Mouse (Mus musculus) cortical plate, adult 2 months (tissue): ENCODE data around the gene Nbea. TPM values are rescaled to one million over a fixed set of nuclear protein-coding genes. Genes with fewer than 3 reads are reported as not detected.
"Not testable (repeated sequence)": the region's sequence is repeated elsewhere in the genome, so short reads cannot be mapped to it uniquely, and the experiment has no call there.

Source experiments
- H3K27ac ChIP-seq: fragments of 200-500 bp; 2 replicates; pipeline ENCODE4 v1.5.1; 2012; ENCODE audit warnings: low read length, control low read depth, inconsistent platforms; ENCODE audit not compliant: insufficient read depth
- H3K4me1 ChIP-seq: fragments of 200-500 bp; 2 replicates; pipeline ENCODE4 v1.6.1; 2011; ENCODE audit warnings: low read length; ENCODE audit not compliant: control insufficient read depth, insufficient read depth
- H3K4me3 ChIP-seq: fragments of 200-500 bp; 2 replicates; pipeline ENCODE4 v1.5.1; 2011; ENCODE audit warnings: mild to moderate bottlenecking, low read length, control low read depth; ENCODE audit not compliant: insufficient read depth
- CTCF ChIP-seq: fragments of 200-500 bp; IDR thresholded peaks from 2 replicates; pipeline ENCODE4 v1.5.1; 2011; ENCODE audit warnings: mild to moderate bottlenecking, control low read depth, low read length; ENCODE audit not compliant: insufficient read depth; ENCODE audit errors: extremely low read depth
- POLR2A ChIP-seq: fragments of 200-500 bp; IDR thresholded peaks from 2 replicates; pipeline ENCODE4 v1.6.1; 2011; ENCODE audit warnings: mild to moderate bottlenecking, low read length, control low read depth; ENCODE audit not compliant: insufficient read depth; ENCODE audit errors: extremely low read depth
- polyA plus RNA-seq: library from polyadenylated mRNA; depleted of rRNA; stranded (reverse); fragments of >200 nt; gene quantifications from 2 replicates; pipeline ENCODE4 v1.2.3, GENCODE M21; 2012

The Nbea gene
- polyA plus RNA-seq, 1 experiment: 115 TPM

DNA sequence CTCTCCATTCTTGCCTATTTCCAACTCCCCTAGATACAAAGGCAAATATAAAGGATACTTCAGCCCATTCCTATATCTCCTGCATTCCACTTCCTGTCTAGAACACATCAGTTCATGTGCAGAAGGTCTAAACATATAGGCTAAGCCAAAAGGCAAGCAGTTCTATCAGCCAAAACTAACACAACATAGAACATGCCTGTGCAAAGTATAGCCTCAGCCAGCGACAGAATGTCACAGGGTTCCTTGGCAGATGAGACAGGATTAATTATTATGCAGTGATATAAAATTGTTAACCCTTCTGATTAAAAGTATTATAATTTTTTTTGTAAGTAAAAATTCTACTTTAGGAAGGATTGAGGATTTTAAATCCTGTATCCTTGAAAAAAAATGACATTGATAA lies 140.4 kb downstream of the Nbea start:
- Histone ChIP-seq H3K4me3 (no peak overlapping the region), H3K4me1 (no peaks in the 10 kb centered on the region), H3K27ac (no peak overlapping the region)
- TF ChIP-seq CTCF (no peak), POLR2A (no peak)

- no peak overlapping the region for H3K27ac ChIP-seq
- H3K4me3 ChIP-seq: no peak overlapping the region
- no peaks in the 10 kb centered on the region for H3K4me1 ChIP-seq
- TF ChIP-seq POLR2A: no peak
- TF ChIP-seq CTCF: no peak
Observed at GRCm38 (mm10) chr3:56039494-56039893, 144.0 kb downstream of the Nbea start.

- H3K4me3 ChIP-seq: no peak overlapping the region
- H3K27ac ChIP-seq: no peak overlapping the region
- no peaks in the 10 kb centered on the region for H3K4me1 ChIP-seq
- no peak for TF ChIP-seq CTCF
- TF ChIP-seq POLR2A: no peak
Observed at GRCm38 (mm10) chr3:56034596-56034995, 148.9 kb downstream of the Nbea start.

DNA sequence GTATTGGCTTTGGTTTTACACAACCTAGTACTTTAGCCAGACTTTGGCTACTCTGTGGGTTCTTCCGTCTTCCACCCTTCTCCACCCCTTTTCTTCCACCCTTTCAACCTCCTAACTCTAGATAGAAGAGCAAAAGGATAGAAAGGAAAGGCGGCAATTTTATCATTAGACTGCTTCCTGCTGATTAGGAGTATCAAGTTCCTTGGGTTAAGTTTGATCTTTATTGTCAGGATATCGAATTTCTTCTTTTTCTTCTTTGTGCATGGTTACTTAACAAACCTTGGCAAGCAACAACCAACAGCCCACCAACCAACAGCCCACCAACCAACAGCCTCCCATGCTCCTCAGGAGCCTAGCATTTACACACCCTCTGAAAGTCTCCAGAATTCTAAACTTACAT lies 165.0 kb downstream of the Nbea start:
- Histone ChIP-seq H3K4me1 (no peaks in the 10 kb centered on the region), H3K27ac (no peak overlapping the region), H3K4me3 (no peak overlapping the region)
- no peak for TF ChIP-seq POLR2A
- no peak for TF ChIP-seq CTCF

DNA sequence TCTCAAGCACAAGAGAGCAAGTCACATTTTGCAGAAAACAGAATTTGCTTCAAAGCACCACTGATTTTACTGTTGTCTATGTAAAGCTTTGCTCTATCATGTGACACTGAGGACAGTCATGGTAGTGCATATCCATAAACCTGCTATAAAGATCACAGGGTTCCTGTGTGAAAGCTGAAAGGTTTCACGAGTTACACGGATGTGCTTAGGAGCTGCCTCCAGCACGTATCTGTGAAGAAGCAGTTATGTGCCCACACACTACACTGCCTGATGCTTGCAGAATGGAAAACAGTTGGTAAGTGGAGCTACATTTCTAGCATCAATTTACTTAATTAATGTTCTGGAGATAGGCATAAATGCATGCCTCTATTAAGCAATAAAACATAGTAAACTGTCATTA lies 172.4 kb downstream of the Nbea start:
- no peak overlapping the region for H3K27ac ChIP-seq

DNA sequence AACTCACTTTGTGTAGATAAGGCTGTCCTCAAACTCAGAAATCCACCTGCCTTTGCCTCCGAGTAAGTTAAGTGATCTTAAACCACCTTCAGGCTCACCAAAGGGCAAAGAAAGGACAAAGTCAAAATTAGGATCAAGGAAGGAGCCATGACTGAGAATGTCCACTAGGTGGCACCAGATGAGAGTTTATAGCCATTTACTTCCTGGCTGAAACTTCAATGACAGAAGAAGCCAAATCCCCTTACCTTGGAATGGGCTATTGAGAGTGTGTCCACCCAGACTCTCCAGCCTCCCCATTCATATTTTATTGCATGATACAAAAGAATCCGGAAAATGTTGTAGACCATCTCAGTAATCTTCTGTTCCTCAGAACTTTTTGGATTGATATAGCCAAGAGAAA lies 175.5 kb downstream of the Nbea start:
- H3K27ac ChIP-seq: no peak overlapping the region
- H3K4me3 ChIP-seq: no peak overlapping the region
- H3K4me1 ChIP-seq: peaks cover 2% of the 10 kb centered on the region; the same call in 1 of the 2 replicates
- peak; percentile 66; the same call in 1 of the 2 replicates for TF ChIP-seq CTCF
- TF ChIP-seq POLR2A: no peak

More for the DNA sequence above, 172.4 kb downstream of the Nbea start:
- H3K4me3 ChIP-seq: no peak overlapping the region
- peaks cover 2% of the 10 kb centered on the region; the same call in 1 of the 2 replicates for H3K4me1 ChIP-seq
- TF ChIP-seq POLR2A (no peak), CTCF (no peak)

DNA sequence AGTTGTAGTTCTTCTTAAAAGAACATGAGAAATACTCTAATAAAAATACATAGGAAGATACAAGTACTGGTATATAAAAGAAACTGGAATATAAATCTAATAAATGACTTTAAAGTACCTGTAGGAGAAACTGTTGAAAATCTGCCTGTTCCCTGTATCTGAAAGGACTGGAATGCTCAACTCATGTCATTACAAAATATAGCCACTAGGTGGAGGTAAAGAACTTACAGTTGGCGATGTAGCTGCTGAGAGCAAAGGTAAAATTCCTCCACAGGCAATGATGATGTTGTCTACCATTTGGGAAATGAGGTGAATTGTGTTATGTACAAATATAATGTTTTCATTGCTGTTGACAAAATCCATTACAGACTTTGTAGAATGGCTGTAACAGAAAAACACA lies 183.2 kb downstream of the Nbea start:
- H3K4me3 ChIP-seq: no peak overlapping the region
- H3K27ac ChIP-seq: no peak overlapping the region
- H3K4me1 ChIP-seq: no peaks in the 10 kb centered on the region
- no peak for TF ChIP-seq POLR2A
- TF ChIP-seq CTCF: peak; percentile 40; the same call in 1 of the 2 replicates

- H3K4me3 ChIP-seq: no peak overlapping the region
- TF ChIP-seq CTCF (no peak), POLR2A (no peak)
- H3K4me1 ChIP-seq: no peaks in the 10 kb centered on the region
- no peak overlapping the region for H3K27ac ChIP-seq
Observed at GRCm38 (mm10) chr3:55978361-55978760, 205.1 kb downstream of the Nbea start.

DNA sequence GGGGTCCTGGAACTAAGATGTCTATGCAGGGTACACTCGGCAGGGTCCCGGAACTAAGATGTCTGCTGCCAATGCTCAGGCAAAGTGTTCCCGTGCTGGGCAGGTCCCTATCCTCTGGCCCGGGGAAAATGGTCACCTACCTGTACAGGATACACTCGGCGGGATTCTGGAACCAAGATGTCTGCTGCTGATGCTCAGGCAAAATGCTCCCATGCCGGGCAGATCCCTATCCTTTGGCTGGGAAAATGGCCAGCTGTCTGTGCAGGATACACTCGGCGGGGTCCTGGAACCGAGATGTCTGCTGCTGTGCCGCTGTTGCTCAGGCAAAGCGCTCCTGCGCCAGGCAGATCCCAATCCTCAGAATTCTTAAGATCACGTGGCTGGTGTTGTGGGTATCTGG lies 206.5 kb downstream of the Nbea start:
- not testable (repeated sequence) for H3K4me3 ChIP-seq, H3K4me1 ChIP-seq, H3K27ac ChIP-seq

GRCm38 (mm10) chr3:55965723-55966156 lies 217.8 kb downstream of the Nbea start:
- no peak for TF ChIP-seq POLR2A
- no peak for TF ChIP-seq CTCF
- Histone ChIP-seq H3K4me3 (no peak overlapping the region), H3K4me1 (no peaks in the 10 kb centered on the region), H3K27ac (no peak overlapping the region)

DNA sequence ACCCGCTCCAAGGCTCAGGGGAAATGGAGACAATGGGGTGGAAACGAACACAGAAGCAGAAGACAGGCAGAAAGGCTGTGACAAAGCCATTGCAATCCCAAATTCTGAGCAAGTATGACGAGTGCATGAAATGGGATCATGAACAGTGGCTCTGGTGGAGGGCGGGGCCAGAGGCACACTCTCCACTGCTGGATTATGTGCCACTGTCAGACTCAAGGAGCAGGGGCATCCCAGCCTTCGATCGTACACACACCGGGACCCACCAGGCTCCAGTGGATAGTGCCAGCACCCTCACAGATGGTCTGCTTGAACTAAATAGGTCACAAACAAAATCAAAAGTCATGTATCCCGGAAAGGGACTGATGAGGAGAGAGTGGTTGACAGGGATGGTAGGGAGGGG lies 220.5 kb downstream of the Nbea start:
- TF ChIP-seq CTCF (no peak), POLR2A (no peak)
- no peak overlapping the region for H3K4me3 ChIP-seq
- no peaks in the 10 kb centered on the region for H3K4me1 ChIP-seq
- no peak overlapping the region for H3K27ac ChIP-seq
